Mouse (Mus musculus): ENCODE results near the gene Map7.

GRCm38 (mm10) chr10:20169182-20169674 lies 21.0 kb downstream of the Map7 start:
- TF ChIP-seq CTCF (IDR thresholded peaks at IDR 0.05; ENCODE audit: borderline replicate concordance, insufficient read depth, low read depth, low read length): no peak
- TF ChIP-seq POLR2A (IDR thresholded peaks at IDR 0.05; ENCODE audit: borderline replicate concordance, insufficient read depth, low read length): no peak
